Mouse (Mus musculus): ENCODE results near the gene Drap1.

Gene Drap1

DNA sequence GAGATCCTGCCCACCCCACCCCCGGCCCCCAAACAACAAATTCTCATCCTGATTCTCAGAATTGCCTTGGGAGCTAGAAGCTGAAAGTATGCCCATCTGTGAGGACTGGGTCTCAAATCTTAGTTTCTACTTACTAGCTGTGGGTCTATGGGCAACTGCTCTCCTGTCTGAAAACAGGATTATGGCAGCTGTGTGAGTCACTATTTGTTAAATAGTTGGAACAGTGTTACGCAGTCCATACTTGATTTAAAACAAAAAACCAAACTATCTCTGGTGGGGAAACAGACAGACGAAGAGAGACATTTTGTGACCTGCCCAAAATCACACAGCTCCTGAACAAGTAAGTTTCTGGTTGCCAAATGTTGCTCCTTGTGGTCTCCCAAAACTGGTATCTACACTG is 24.9 kb upstream of the Drap1 start:
- DNase-seq (ENCODE audit: inconsistent age in 2 of 2, low spot score in 1 of 2) = no peak

GRCm38 (mm10) chr19:5448354-5449150 is 23.8 kb upstream of the Drap1 start:
- DNase-seq (ENCODE audit: inconsistent age in 2 of 2, low spot score in 1 of 2) = peak; percentile 65 to 74

DNA sequence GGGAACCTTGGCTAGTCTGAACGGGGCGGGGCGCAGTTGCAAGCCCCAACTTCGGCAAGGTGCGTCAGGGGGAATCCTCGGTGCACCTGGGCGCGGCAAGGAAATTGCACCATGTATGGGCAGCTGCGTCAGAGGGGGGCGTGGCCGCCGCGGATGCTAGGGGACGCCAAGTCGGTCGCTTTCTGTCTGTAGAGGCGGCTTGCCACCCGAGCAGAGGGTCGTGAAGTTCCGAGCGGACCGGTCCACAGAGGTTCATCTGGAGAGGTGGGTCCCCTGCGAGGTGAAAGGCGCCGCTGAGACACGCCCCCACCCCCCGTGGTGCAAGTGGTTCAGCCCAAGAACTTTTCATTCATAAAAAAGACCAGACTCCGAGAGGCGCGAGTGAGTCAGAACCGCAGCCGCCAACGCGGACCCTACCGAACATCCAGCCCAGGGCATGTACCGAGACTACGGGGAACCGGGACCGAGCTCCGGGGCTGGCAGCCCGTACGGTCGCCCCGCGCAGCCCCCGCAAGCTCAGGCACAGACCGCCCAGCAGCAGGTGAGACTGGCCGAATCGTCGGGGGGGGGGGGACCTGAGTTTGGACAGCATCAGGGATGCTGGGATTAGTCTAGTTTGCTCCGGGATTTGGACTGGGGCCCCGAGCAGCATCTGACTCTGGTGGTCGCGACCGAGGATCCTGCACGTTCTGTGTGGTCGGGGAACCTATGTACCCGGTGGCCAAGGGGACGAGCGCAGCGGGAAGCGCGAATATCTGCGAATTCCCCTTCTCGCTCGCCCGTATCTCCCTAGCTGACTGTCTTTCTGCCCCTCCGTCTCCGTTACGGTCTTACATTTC is 23.0 kb upstream of the Drap1 start, which contains the start of gene Fosl1:
Gene Fosl1 (plus strand): TSS at position 33 of the 839 bp plus-strand sequence.
- DNase-seq (ENCODE audit: inconsistent age in 2 of 2, low spot score in 1 of 2) = peak; percentile 78 to 91

GRCm38 (mm10) chr19:5445747-5446146 is 21.0 kb upstream of the Drap1 start:
- no peak for DNase-seq (ENCODE audit: inconsistent age in 2 of 2, low spot score in 1 of 2)

DNA sequence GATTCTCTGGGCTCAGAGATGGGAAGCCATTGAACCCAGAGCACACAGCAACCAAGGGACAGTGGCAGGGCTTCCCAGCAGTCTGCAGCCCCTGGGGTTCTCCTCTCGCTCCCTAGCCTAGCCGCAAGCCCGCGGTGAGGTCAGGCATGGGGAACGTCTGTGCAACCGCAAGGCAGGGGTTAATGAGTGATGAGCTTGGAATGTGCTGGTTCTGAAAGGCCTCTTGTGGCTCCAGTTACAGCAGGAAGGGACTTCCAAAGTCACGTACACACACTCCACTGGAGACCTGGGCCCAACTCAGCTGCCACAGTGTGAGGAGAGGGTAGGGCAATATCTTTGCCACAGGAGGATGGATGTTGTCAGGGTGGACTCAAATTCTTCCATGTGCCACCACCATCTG is 20.2 kb upstream of the Drap1 start:
- DNase-seq (ENCODE audit: inconsistent age in 2 of 2, low spot score in 1 of 2) = no peak

- DNase-seq (ENCODE audit: inconsistent age in 2 of 2, low spot score in 1 of 2) = no peak
Observed at GRCm38 (mm10) chr19:5444371-5444908, 19.7 kb upstream of the Drap1 start.

GRCm38 (mm10) chr19:5433951-5434350 is 9.2 kb upstream of the Drap1 start:
- DNase-seq (ENCODE audit: inconsistent age in 2 of 2, low spot score in 1 of 2) = no peak

DNA sequence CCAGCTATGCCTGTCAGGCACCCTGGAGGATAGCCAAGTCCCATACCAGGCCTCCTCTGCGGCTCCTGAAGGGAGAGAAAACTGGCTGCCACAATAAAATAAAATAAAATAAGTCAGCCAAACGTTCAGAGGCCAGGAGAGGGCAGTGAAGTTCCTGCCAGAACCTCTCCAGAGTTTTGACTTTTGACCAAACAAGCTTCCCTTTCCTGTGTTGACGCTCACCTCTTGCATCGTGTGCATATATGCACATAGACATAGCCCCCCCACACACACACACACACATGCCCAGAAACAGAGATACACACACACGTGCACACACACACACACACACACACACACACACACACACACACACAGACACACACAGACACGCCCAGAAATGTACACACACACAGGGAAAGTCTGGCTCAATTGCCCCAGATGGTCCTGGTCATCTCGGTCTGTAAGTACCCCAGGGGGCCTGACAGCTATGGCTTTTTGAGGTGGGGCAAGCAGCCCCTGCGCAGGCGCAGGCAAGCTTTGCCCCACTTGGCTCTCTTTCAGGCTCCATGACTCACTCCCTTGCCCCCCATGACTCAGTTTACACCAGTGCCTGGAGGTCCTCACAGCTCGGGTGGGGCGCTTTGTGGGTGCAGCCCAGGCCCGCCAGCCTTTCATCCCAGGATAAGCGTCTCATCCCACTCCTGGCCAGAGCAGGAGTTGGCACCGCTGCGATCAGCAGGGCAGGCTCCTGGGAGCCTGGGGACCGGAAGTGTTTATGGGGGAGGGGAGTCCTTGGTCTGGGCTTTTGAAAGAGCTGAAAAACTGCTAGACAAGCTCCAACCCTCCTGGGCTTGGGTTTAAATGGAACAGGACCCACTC is 8.4 kb upstream of the Drap1 start:
- peak; percentile 66 to 87 for DNase-seq (ENCODE audit: inconsistent age in 2 of 2, low spot score in 1 of 2)

DNA sequence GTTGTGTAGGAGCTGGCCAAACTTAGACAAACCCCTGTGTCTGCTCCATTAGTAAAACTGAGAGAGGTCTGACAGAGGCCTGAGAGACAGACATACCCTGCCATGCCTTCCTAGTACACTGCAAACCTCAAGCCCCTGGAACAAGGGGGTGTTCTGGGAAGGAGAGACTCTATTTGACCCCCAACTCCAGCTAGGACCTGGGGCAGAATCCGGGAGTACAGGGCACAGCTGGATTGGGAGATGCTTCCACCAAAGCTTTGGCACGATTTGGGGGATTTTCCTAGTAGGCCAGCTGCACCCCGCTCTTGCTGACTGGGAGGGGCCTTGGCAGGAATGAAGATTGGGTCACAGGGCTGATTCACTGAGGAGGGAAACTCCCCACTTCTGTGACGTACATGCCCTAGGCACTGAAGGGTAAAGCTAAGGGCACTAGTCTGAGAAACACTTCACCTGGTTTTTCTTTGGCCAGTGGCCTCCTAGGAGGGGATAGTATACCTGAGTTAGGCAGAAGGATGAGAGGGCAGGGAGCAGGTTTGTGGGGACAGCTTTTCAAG is 7.2 kb upstream of the Drap1 start:
- DNase-seq (ENCODE audit: inconsistent age in 2 of 2, low spot score in 1 of 2) = peak in 1 of 2 experiments; percentile 75

GRCm38 (mm10) chr19:5430408-5430807 is 5.6 kb upstream of the Drap1 start:
- peak in 1 of 2 experiments; percentile 71 for DNase-seq (ENCODE audit: inconsistent age in 2 of 2, low spot score in 1 of 2)

DNA sequence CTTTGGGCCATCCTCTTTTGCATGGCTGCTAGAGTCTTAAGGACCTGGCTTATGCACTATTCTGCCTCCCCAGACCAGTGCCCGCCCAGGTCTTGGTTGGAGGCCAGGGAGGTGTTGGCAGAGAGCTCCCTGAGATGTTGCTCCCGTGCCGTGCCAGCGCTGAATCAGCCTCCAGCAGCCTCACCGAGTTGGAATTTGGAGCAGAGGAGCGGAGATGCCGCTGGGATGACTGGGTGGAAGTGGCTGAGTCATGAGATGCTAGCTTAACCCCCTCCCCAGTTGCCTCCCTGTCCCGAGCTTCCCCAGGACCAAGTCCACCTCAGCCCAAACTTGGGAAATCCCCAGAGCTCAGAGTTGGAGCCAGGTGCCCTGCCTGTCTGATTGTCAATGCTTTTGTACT is 5.0 kb upstream of the Drap1 start:
- peak; percentile 90 to 95 for DNase-seq (ENCODE audit: inconsistent age in 2 of 2, low spot score in 1 of 2)

DNA sequence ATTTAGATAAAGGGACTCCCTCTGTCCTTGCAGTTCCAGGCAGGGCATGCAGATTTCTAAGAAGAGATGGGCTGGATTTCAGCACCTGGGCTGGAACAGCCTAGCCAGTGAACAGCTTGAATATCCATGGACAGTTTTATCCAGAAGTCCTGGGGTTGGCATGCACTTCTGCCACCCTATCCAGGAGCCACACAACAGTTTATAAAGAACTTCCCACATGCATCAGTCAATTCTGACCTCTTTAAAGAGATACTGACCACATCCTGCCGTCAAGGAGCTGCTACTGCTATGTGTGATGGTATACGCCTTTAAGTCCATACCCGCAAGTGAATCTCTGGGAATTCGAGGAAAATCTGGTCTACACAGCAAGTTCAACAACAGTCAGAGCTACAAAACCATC is 4.4 kb upstream of the Drap1 start:
- DNase-seq (ENCODE audit: inconsistent age in 2 of 2, low spot score in 1 of 2) = no peak

GRCm38 (mm10) chr19:5428083-5428482 is 3.3 kb upstream of the Drap1 start:
- peak in 1 of 2 experiments; percentile 81 for DNase-seq (ENCODE audit: inconsistent age in 2 of 2, low spot score in 1 of 2)

- no peak for DNase-seq (ENCODE audit: inconsistent age in 2 of 2, low spot score in 1 of 2)
Observed at GRCm38 (mm10) chr19:5426640-5427290, 2.0 kb upstream of the Drap1 start.

DNA sequence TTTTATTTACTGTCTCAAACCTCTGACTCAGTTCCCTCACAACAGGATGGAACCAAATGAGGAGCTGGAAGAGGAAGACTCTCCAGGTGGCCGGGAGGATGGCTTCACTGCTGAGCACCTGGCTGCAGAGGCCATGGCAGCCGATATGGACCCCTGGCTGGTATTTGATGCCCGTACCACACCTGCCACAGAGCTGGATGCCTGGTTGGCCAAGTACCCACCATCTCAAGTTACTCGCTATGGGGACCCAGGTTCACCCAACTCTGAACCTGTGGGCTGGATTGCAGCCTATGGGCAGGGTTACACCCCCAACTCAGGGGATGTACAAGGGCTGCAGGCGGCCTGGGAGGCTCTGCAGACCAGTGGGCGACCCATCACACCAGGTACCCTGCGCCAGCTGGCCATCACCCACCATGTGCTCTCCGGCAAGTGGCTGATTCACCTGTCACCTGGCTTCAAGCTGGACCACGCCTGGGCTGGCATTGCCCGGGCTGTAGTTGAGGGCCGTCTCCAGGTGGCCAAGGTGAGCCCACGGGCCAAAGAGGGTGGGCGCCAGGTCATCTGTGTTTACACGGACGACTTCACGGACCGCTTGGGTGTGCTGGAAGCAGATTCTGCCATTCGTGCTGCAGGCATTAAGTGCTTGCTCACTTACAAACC is 1.3 kb upstream of the Drap1 start:
- peak; percentile 46 to 60 for DNase-seq (ENCODE audit: inconsistent age in 2 of 2, low spot score in 1 of 2)

DNA sequence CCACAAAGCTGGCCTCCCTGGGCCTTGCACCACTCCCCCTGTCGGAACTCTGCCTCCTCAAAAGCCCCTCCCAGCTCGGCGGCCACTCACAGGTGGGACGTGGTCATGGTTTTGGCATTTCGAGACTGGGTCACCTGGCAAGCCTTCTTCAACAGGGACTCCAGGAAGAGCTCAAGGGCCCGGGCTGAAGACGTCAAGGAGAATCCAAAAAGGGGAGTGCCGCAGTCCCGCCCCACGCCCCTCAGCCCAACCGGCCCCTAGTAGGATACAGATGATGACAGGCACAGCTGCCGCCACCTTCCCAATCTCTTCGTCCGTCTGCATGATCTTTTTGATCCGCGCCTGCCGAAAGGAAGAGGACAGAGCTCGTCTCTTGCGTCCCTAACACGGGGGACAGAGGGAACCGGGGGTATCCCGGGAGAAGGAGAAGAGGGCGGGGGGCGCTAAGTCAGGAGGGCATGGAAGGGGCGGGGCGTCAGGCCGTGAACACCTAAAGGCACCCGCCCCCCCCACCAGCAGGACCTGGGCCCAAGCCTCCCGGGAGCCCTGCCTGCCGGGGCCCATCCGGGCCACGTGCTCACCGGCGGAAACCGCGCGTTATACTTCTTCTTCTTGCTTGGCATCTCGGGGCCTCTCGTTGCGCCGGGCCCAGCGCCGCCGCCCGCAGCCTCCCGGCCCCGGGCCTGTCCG is 542 bp downstream of the Drap1 start:
- peak; percentile 87 to 95 for DNase-seq (ENCODE audit: inconsistent age in 2 of 2, low spot score in 1 of 2)

DNA sequence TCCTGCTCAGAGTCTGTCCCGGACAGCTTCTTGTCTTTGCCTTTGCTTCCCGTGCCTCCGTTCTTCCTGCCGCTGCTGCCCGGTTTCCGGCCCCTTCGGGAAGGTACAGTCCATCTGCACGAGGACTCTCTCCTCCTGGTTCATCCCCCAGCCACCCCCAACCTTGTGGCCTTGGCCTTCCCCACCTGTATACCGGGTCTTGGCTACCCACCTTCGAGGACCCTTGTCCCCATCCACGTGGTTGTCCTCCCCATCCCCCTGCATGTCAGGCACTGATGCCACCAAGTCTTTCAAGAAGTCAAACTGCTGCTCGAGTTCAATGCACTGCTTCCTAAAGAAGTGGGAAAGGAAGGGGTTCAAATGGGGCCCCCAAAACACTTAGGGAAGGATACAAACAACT is 1.2 kb downstream of the Drap1 start:
- DNase-seq (ENCODE audit: inconsistent age in 2 of 2, low spot score in 1 of 2) = peak; percentile 51 to 69

- DNase-seq (ENCODE audit: inconsistent age in 2 of 2, low spot score in 1 of 2) = peak; percentile 33 to 57
Observed at GRCm38 (mm10) chr19:5422895-5423443, 1.8 kb downstream of the Drap1 start.

GRCm38 (mm10) chr19:5422267-5422666 is 2.5 kb downstream of the Drap1 start:
- peak in 1 of 2 experiments; percentile 59 for DNase-seq (ENCODE audit: inconsistent age in 2 of 2, low spot score in 1 of 2)
